Mouse (Mus musculus) intestine, postnatal 0 days (tissue): Measurements from ENCODE around the gene Ino80. TPM values are rescaled to one million over a fixed set of nuclear protein-coding genes. Genes with fewer than 3 reads are reported as not detected.
A peak's percentile ranks its signal among the peaks of the same experiment; 100 is the strongest.
"Not testable (repeated sequence)": the region's sequence is repeated elsewhere in the genome, so short reads cannot be mapped to it uniquely, and the experiment has no call there.

Experiments
- ATAC-seq: fragments of 200-750 bp; cut with Nextera tagmentation; 2 replicates; pipeline ENCODE4 v1.8.0; 2017; ENCODE audit warnings: mild to moderate bottlenecking, moderate TSS enrichment, moderate library complexity
- H3K27ac ChIP-seq: fragments of 300-500 bp; sonication (generic); 2 replicates; pipeline ENCODE4 v1.5.1; 2014; ENCODE audit warnings: mild to moderate bottlenecking, low read depth, low read length, moderate library complexity
- H3K27me3 ChIP-seq: fragments of 300-500 bp; sonication (generic); replicated peaks from 2 replicates; pipeline ENCODE4 v1.6.1; 2014; ENCODE audit warnings: low read length, mixed read lengths; ENCODE audit not compliant: control insufficient read depth, insufficient read depth
- H3K36me3 ChIP-seq: fragments of 300-500 bp; sonication (generic); 2 replicates; pipeline ENCODE4 v1.6.1; 2014; ENCODE audit warnings: mild to moderate bottlenecking, moderate library complexity; ENCODE audit not compliant: control insufficient read depth, insufficient read depth
- H3K4me1 ChIP-seq: fragments of 300-500 bp; sonication (generic); replicated peaks from 2 replicates; pipeline ENCODE4 v1.6.1; 2014; ENCODE audit warnings: antibody characterized with exemption, low read length, mixed read lengths; ENCODE audit not compliant: control insufficient read depth, insufficient read depth
- H3K4me2 ChIP-seq: fragments of 300-500 bp; sonication (generic); replicated peaks from 2 replicates; pipeline ENCODE4 v1.6.1; 2014; ENCODE audit warnings: low read depth, mild to moderate bottlenecking, moderate library complexity
- H3K4me3 ChIP-seq: fragments of 300-500 bp; sonication (generic); 2 replicates; pipeline ENCODE4 v1.5.1; 2014; ENCODE audit warnings: low read depth, low read length
- H3K9ac ChIP-seq: fragments of 300-500 bp; sonication (generic); 2 replicates; pipeline ENCODE4 v1.6.1; 2014; ENCODE audit warnings: mild to moderate bottlenecking, low read depth, low read length
- H3K9me3 ChIP-seq: fragments of 300-500 bp; sonication (generic); 2 replicates; pipeline ENCODE4 v1.6.1; 2016; ENCODE audit warnings: mixed run types; ENCODE audit not compliant: control insufficient read depth
- CTCF ChIP-seq: sonication (generic); IDR thresholded peaks from 2 replicates; pipeline ENCODE4 v1.5.1; 2016; ENCODE audit warnings: low read depth, mild to moderate bottlenecking, control low read depth, antibody characterized with exemption, moderate library complexity
- WGBS: fragments of 180-500 bp; shearing (Covaris S2); extraction: QIAGEN DNeasy Blood & Tissue Kit; methylation state at CpG from one replicate; pipeline ENCODE4 v1.1.7; 2014; 5-methylcytosine and 5-hydroxymethylcytosine counted together
- polyA plus RNA-seq: library from polyadenylated mRNA; unstranded; fragments of >200 nt; fragmentation: Nextera tagmentation; extraction: Ambion mirVana; gene quantifications from 2 replicates; pipeline ENCODE4 v1.2.1, GENCODE M21; 2015

Gene Ino80
- polyA plus RNA-seq, 1 experiment from 2014 or later: 2.4 TPM

DNA sequence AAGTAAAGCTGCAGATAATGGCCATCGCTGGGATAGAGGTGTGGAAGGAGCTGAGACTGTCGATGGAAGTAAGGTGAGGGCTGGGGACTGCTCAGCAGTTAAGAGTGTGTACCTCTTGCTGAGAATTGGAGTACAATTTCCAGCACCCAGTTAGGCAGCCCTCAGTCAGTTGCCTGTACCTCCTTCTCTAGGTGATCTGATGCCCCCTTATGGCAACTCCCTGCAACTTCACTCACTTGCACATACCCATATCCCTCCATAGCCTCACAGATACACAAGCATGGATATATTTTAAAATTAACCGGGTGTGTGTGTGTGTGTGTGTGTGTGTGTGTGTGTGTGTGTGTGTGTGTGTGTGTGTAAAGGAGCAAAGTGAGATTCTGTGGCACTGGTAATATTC, 34.8 kb upstream of the Ino80 start:
- ATAC-seq: no peak
- no peaks in the 10 kb centered on the region for H3K9me3 ChIP-seq
- no peak overlapping the region for H3K9ac ChIP-seq
- H3K4me3 ChIP-seq: no peak overlapping the region
- H3K4me1 ChIP-seq: no peaks in the 10 kb centered on the region
- H3K27ac ChIP-seq: no peak overlapping the region
- H3K36me3 ChIP-seq: no peaks in the 10 kb centered on the region
- TF ChIP-seq CTCF: peak; percentile 62
- no peaks in the 10 kb centered on the region for H3K27me3 ChIP-seq
- no peak overlapping the region for H3K4me2 ChIP-seq
- 77% methylated on average over 3 of the region's 3 CpGs for WGBS

DNA sequence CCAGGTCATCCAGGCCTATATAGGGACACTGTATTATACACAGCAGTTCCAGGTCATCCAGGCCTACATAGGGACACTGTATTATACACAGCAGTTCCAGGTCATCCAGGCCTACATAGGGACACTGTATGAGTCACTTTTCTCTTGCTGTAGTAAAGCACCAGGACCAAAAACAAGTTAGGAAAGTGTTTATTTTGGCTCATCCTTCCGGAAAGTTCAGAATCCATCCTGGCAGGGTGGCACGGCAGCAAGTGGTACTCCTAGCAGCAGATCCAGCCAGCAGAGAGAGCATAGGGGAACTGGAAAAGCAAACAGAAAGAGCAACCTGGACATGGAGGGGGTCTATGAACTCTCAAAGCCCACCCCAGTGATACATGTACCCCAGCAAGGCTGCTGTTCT, 33.4 kb upstream of the Ino80 start:
- ATAC-seq: no peak
- Histone ChIP-seq H3K4me1 (no peaks in the 10 kb centered on the region), H3K9ac (no peak overlapping the region), H3K27ac (no peak overlapping the region), H3K9me3 (no peaks in the 10 kb centered on the region), H3K36me3 (no peaks in the 10 kb centered on the region), H3K4me3 (no peak overlapping the region), H3K27me3 (no peaks in the 10 kb centered on the region), H3K4me2 (no peak overlapping the region)
- 86% methylated on average over 2 of the region's 2 CpGs for WGBS
- no peak for TF ChIP-seq CTCF

- not testable (repeated sequence) for H3K9ac ChIP-seq, ATAC-seq, H3K4me2 ChIP-seq, H3K9me3 ChIP-seq, H3K4me3 ChIP-seq, H3K4me1 ChIP-seq, H3K27me3 ChIP-seq, H3K36me3 ChIP-seq, H3K27ac ChIP-seq
- WGBS: 68% methylated on average over 7 of the region's 7 CpGs
Observed at GRCm38 (mm10) chr2:119508518-119508917, 31.0 kb upstream of the Ino80 start.

DNA sequence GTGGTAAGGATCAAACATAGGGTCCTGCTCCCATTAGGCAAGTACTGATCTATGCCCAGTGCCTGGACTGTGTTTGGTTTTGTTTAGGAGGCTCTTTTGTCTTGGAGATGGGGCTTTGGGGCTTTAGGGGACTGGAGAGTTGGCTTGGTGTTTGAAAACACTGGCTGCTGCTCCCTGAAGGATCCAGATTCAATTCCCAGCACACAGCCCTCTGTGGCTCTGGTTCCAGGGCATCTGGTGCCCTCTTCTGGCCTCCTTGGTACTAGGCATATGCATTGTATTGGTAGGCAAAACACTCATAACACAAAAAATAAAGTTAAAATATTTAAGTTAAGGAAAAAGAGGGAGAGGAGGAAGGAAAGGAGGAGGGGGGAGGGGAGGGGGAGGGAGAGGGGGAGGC, 29.6 kb upstream of the Ino80 start:
- Histone ChIP-seq H3K9me3 (no peaks in the 10 kb centered on the region), H3K4me2 (no peak overlapping the region), H3K27ac (no peak overlapping the region), H3K4me3 (no peak overlapping the region), H3K4me1 (no peaks in the 10 kb centered on the region), H3K36me3 (no peaks in the 10 kb centered on the region), H3K9ac (no peak overlapping the region), H3K27me3 (no peaks in the 10 kb centered on the region)
- peak; percentile 67 for TF ChIP-seq CTCF
- no peak for ATAC-seq

DNA sequence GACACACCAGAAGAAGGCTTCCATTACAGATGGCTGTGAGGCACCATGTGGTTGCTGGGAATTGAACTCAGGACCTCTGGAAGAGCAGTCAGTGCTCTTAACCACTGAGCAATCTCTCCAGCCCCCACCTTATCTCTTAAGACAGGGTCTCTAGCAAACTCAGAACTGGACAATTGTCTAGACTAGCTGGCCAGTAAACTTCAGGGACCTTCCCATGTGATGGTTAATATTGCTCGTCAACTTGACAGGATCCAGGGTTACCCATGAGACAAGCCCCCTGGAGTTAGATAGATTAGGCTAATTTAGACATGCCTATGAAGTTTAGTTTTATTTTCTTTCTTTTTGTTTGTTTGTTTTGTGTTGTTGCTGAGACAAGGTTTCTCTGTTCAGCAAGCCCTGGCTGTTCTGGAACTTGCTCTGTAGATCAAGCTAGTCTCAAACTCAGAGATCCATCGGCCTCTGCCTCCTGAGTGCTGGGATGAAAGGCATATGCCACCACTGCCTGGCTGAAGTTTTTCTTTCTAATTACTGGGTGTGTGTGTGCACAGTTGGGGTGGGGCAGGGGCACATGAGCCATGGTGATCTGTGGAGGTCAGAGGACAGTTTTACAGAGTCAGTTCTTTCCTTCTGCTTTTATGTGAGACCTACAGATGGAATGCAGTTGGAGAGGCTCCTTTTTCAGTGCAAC, 23.6 kb upstream of the Ino80 start:
- Histone ChIP-seq H3K27ac (peak overlapping the region; percentile 54; the same call in 1 of the 2 replicates), H3K36me3 (no peaks in the 10 kb centered on the region), H3K4me2 (no peak overlapping the region), H3K4me1 (no peaks in the 10 kb centered on the region), H3K4me3 (no peak overlapping the region), H3K27me3 (no peaks in the 10 kb centered on the region), H3K9me3 (no peaks in the 10 kb centered on the region), H3K9ac (no peak overlapping the region)
- ATAC-seq: peak; percentile 74
- no peak for TF ChIP-seq CTCF
- 48% methylated on average over 2 of the region's 2 CpGs for WGBS

- Histone ChIP-seq H3K4me1 (no peaks in the 10 kb centered on the region), H3K4me3 (no peak overlapping the region), H3K27ac (no peak overlapping the region), H3K36me3 (no peaks in the 10 kb centered on the region), H3K9ac (no peak overlapping the region), H3K9me3 (no peaks in the 10 kb centered on the region), H3K4me2 (no peak overlapping the region), H3K27me3 (no peaks in the 10 kb centered on the region)
- 93% methylated on average over 2 of the region's 2 CpGs for WGBS
- ATAC-seq: no peak
- no peak for TF ChIP-seq CTCF
Observed at GRCm38 (mm10) chr2:119498859-119499258, 21.4 kb upstream of the Ino80 start.

GRCm38 (mm10) chr2:119496082-119496481, 18.6 kb upstream of the Ino80 start:
- H3K4me2 ChIP-seq: no peak overlapping the region
- H3K36me3 ChIP-seq: no peaks in the 10 kb centered on the region
- H3K9ac ChIP-seq: no peak overlapping the region
- no peak overlapping the region for H3K27ac ChIP-seq
- H3K4me1 ChIP-seq: no peaks in the 10 kb centered on the region
- 92% methylated on average over 2 of the region's 2 CpGs for WGBS
- no peaks in the 10 kb centered on the region for H3K27me3 ChIP-seq
- no peaks in the 10 kb centered on the region for H3K9me3 ChIP-seq
- no peak for TF ChIP-seq CTCF
- no peak for ATAC-seq
- no peak overlapping the region for H3K4me3 ChIP-seq
